Mouse (Mus musculus) testis, adult 2 months (tissue): ENCODE data around the gene Rest.

Experiments used
- CTCF ChIP-seq: fragments of 200-500 bp; IDR thresholded peaks from 2 replicates; pipeline ENCODE4 v1.5.1; 2012; ENCODE audit warnings: low read depth, mild to moderate bottlenecking, inconsistent platforms, low read length, moderate library complexity; ENCODE audit not compliant: control insufficient read depth, insufficient read depth, insufficient replicate concordance
- POLR2A ChIP-seq: fragments of 200-500 bp; IDR thresholded peaks from 2 replicates; pipeline ENCODE4 v1.6.1; 2012; ENCODE audit warnings: low read depth, mild to moderate bottlenecking, inconsistent platforms, low read length, moderate library complexity; ENCODE audit not compliant: control insufficient read depth

DNA sequence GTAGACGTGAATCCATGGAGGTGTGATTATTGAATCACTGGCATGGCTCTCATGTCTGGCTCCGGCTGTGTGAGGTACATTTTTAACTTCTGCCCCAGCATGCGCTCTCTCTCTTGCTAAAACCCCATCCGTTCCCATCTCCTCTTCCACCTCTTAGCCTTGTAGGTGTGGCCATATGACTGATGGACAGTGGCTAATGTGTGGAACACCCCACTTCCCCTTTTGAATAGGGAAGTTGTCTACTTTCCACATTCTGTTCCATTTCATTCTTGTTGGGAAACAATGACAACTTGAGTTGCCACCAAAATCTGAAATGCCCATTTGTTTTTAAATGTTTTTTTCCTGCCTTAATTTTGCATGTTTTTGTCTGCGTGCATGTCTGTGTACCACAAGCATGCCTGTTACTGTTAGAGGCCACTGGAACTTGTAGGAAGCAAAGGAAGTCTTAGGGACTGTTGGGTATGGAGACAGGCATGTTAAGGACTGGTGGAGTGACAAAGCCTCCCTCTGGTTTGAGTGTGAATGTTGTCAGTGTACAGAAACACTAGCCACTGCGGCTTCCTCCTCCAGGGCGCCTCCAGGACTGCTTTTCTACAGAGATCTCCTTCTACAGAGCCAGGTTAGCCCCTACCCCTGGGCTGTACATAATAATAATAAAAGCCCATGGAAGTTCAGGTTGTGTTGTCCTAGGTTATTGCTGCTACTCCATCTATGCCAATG, 27.7 kb downstream of the Rest start:
- TF ChIP-seq POLR2A (no peak), CTCF (no peak)
